In the genomic region with DNA sequence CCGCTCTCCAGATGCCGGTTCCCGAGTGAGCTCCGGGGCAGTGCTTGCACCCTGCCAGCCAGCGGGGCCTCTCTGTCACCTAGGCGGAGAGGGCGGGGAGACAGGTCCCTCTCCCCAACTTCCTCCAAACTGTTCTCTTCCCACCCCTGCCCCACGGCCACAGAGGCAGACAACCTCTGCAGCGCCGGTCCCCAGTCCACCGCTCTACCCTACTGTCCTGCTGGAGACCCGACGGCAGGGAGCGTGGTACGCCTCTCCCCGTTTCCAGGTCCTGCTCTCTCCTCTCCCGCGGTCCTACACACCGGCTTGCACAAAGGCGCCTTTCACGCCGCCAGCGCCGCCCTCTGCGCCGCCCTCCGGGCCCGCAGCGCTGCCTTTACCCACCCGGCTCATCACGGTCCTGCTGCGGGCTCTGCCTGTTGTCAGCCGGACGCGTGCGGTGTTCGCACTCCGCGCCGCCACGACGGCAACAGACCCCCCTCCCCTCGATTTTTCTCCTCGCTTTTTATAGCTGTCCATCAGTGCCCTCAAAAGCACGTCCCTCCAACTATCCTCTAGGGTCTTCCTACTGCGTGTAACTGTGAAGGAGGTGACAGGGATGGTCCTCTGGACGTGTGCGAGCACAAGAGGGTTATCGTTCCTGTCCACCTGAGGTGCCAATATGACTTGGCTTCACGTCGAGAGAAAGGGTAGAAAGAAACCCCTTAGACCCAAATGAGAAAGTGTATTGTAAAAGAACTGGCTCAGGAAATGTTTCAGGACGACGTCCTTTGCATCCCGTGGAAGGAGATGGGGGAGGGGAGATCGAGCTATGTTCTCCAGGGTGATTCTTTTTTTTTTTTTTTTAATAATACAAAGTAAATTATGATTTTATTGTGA, we compare ENCODE assay signal across 8 mouse cellular contexts. TPM values are rescaled to one million over a fixed set of nuclear protein-coding genes. Genes with fewer than 3 reads are reported as not detected.
DNase-seq lines count a peak whose midpoint lies in the region; ATAC-seq and TF ChIP-seq lines count a peak whose summit lies in the region.

Gene Rgmb (minus strand): TSS at position 274 of the 879 bp plus-strand sequence.

- peak within 1 kb of the TSS; percentile 97 for H3K4me2 ChIP-seq in heart, embryonic 12.5 days
- peak within 1 kb of the TSS; percentile 98 for H3K4me2 ChIP-seq in kidney, postnatal 0 days (ENCODE audit: low read length)
- H3K4me2 ChIP-seq in liver, embryonic 16.5 days (ENCODE audit: low read depth, low read length): peak within 1 kb of the TSS; percentile 61
- peak within 1 kb of the TSS; percentile 91 for H3K4me2 ChIP-seq in stomach, postnatal 0 days (replicated peaks; ENCODE audit: low read depth)

- peak within 1 kb of the TSS; percentile 91 for H3K27ac ChIP-seq in embryonic facial prominence, embryonic 10.5 days (replicated peaks)
- H3K27ac ChIP-seq in heart, embryonic 12.5 days (ENCODE audit: poor library complexity, severe bottlenecking): peak within 1 kb of the TSS; percentile 42; the same call in 1 of the 2 replicates
- peak within 1 kb of the TSS; percentile 83 for H3K27ac ChIP-seq in kidney, postnatal 0 days
- H3K27ac ChIP-seq in liver, embryonic 16.5 days (ENCODE audit: low read length): no peak within 1 kb of the TSS
- peak within 1 kb of the TSS; percentile 95 for H3K27ac ChIP-seq in stomach, postnatal 0 days (replicated peaks)

- peaks cover 30% of the 10 kb centered on the region for H3K4me1 ChIP-seq in embryonic facial prominence, embryonic 10.5 days
- H3K4me1 ChIP-seq in heart, embryonic 12.5 days (replicated peaks): peaks cover 18% of the 10 kb centered on the region
- H3K4me1 ChIP-seq in kidney, postnatal 0 days (replicated peaks; ENCODE audit: insufficient read depth, low read length): peaks cover 7% of the 10 kb centered on the region; the same call in 1 of the 2 replicates
- no peaks in the 10 kb centered on the region; the same call in 1 of the 2 replicates for H3K4me1 ChIP-seq in liver, embryonic 16.5 days (ENCODE audit: control insufficient read depth, low read depth, low read length)
- no peaks in the 10 kb centered on the region for H3K4me1 ChIP-seq in stomach, postnatal 0 days (replicated peaks; ENCODE audit: control insufficient read depth, insufficient read depth)

- no peaks in the 10 kb centered on the region for H3K9me3 ChIP-seq in embryonic facial prominence, embryonic 10.5 days
- no peaks in the 10 kb centered on the region for H3K9me3 ChIP-seq in heart, embryonic 12.5 days (replicated peaks)
- no peaks in the 10 kb centered on the region for H3K9me3 ChIP-seq in kidney, postnatal 0 days (replicated peaks; ENCODE audit: low read length)
- H3K9me3 ChIP-seq in liver, embryonic 16.5 days (replicated peaks; ENCODE audit: control insufficient read depth, low read length): no peaks in the 10 kb centered on the region
- no peaks in the 10 kb centered on the region for H3K9me3 ChIP-seq in stomach, postnatal 0 days (ENCODE audit: control insufficient read depth, low read length)

- TF ChIP-seq CTCF in kidney, postnatal 0 days (IDR thresholded peaks at IDR 0.05; ENCODE audit: low read depth): no peak
- TF ChIP-seq CTCF in stomach, postnatal 0 days (IDR thresholded peaks at IDR 0.05; ENCODE audit: low read depth): peak; percentile 50; the same call in 1 of the 2 replicates

- 1% methylated on average over 54 of the region's 55 CpGs for WGBS in embryonic facial prominence, embryonic 10.5 days
- 1% methylated on average over 50 of the region's 55 CpGs for WGBS in heart, embryonic 12.5 days
- WGBS in kidney, postnatal 0 days: 1% methylated on average over 55 of the region's 55 CpGs
- WGBS in liver, embryonic 16.5 days (ENCODE audit: insufficient replicate concordance): 1% methylated on average over 54 of the region's 55 CpGs
- WGBS in stomach, postnatal 0 days: 1% methylated on average over 54 of the region's 55 CpGs

- no peak for DNase-seq in cerebellum, adult 8-10 months
- DNase-seq in NIH3T3 (ENCODE audit: low read depth): peak; percentile 59
- DNase-seq in embryonic facial prominence, embryonic 10.5 days (ENCODE audit: low spot score): peak; percentile 78
- peak; percentile 51 for DNase-seq in kidney, postnatal 0 days (ENCODE audit: low spot score)
- DNase-seq in stomach, postnatal 0 days (ENCODE audit: low spot score): peak; percentile 75

- ATAC-seq in cerebellum, adult (ENCODE audit: insufficient number of reproducible peaks, low FRiP score, low TSS enrichment): peak; percentile 22; the same call in 1 of the 2 replicates
- peak; percentile 51 for ATAC-seq in heart, embryonic 12.5 days (ENCODE audit: insufficient number of reproducible peaks, low FRiP score)
- ATAC-seq in kidney, postnatal 0 days (replicated peaks; ENCODE audit: low FRiP score, low read depth): peak; percentile 18; the same call in 1 of the 2 replicates
- ATAC-seq in liver, embryonic 16.5 days (ENCODE audit: low read depth): no peak
- peak; percentile 36 for ATAC-seq in stomach, postnatal 0 days (ENCODE audit: low FRiP score, low TSS enrichment)

- peak within 1 kb of the TSS; percentile 70 for H3K4me3 ChIP-seq in embryonic facial prominence, embryonic 10.5 days
- H3K4me3 ChIP-seq in heart, embryonic 12.5 days: peak within 1 kb of the TSS; percentile 70
- peak within 1 kb of the TSS; percentile 54 for H3K4me3 ChIP-seq in kidney, postnatal 0 days (replicated peaks; ENCODE audit: low read depth, low read length)
- H3K4me3 ChIP-seq in liver, embryonic 16.5 days (ENCODE audit: low read depth, low read length): peak within 1 kb of the TSS; percentile 44
- peak within 1 kb of the TSS; percentile 71 for H3K4me3 ChIP-seq in stomach, postnatal 0 days (ENCODE audit: low read depth, low read length)

- H3K36me3 ChIP-seq in embryonic facial prominence, embryonic 10.5 days (replicated peaks): no peaks in the 10 kb centered on the region
- H3K36me3 ChIP-seq in heart, embryonic 12.5 days: no peaks in the 10 kb centered on the region
- H3K36me3 ChIP-seq in kidney, postnatal 0 days (ENCODE audit: insufficient read depth, low read length): no peaks in the 10 kb centered on the region
- no peaks in the 10 kb centered on the region for H3K36me3 ChIP-seq in liver, embryonic 16.5 days (ENCODE audit: control insufficient read depth, insufficient read depth)
- no peaks in the 10 kb centered on the region for H3K36me3 ChIP-seq in stomach, postnatal 0 days (ENCODE audit: control insufficient read depth, insufficient read depth, low read length)

- TF ChIP-seq EP300 in stomach, postnatal 0 days (optimal IDR thresholded peaks at IDR 0.05): no peak

- H3K27me3 ChIP-seq in embryonic facial prominence, embryonic 10.5 days (replicated peaks; ENCODE audit: low read depth, poor library complexity, severe bottlenecking): peaks cover 24% of the 10 kb centered on the region
- 0 out of 2 replicates have a peak, but pooled peaks cover 3% of the 10 kb centered on the region for H3K27me3 ChIP-seq in heart, embryonic 12.5 days (replicated peaks)
- no peaks in the 10 kb centered on the region for H3K27me3 ChIP-seq in kidney, postnatal 0 days (ENCODE audit: insufficient read depth, low read length)
- H3K27me3 ChIP-seq in liver, embryonic 16.5 days (ENCODE audit: control insufficient read depth, insufficient read depth, low read depth, low read length): peaks cover 58% of the 10 kb centered on the region
- H3K27me3 ChIP-seq in stomach, postnatal 0 days (ENCODE audit: control insufficient read depth, insufficient read depth, low read length): no peaks in the 10 kb centered on the region

- H3K9ac ChIP-seq in heart, embryonic 12.5 days: peak within 1 kb of the TSS; percentile 80
- peak within 1 kb of the TSS; percentile 63 for H3K9ac ChIP-seq in kidney, postnatal 0 days (ENCODE audit: low read depth, low read length)
- peak within 1 kb of the TSS; percentile 16; the same call in 1 of the 2 replicates for H3K9ac ChIP-seq in liver, embryonic 16.5 days (ENCODE audit: low read depth, low read length)
- peak within 1 kb of the TSS; percentile 85 for H3K9ac ChIP-seq in stomach, postnatal 0 days (ENCODE audit: low read length)

RNA-seq across cellular contexts. Expression of gene Rgmb, which starts in this region (rescaled TPM):
- polyA plus RNA-seq in embryonic facial prominence, embryonic 10.5 days (2016; fragmentation: Nextera tagmentation; extraction: Ambion mirVana): 17.3 and 18.1 TPM in 2 replicates
- 13.8 and 15.6 TPM in 2 replicates for polyA plus RNA-seq in heart, embryonic 12.5 days (2016; fragmentation: Nextera tagmentation; extraction: Ambion mirVana)
- polyA plus RNA-seq in kidney, postnatal 0 days (2015; fragmentation: Nextera tagmentation; extraction: Ambion mirVana): 12.5 and 15.0 TPM in 2 replicates
- polyA plus RNA-seq in liver, embryonic 16.5 days (2015; fragmentation: Nextera tagmentation; extraction: Ambion mirVana): 0.85 and 0.86 TPM in 2 replicates
- polyA plus RNA-seq in stomach, postnatal 0 days (2015; fragmentation: Nextera tagmentation; extraction: Ambion mirVana): 33.0 and 41.1 TPM in 2 replicates

Comparison
In these comparisons a context has a peak if more than half of its experiments do, and no peak if none do; other contexts are left out.
1. H3K9ac ChIP-seq: peak in every context shown above with its lines; median percentile 85 in stomach, postnatal 0 days; 80 in heart, embryonic 12.5 days; 63 in kidney, postnatal 0 days; 16 in liver, embryonic 16.5 days.